Mouse (Mus musculus) lung, embryonic 14.5 days (tissue): ENCODE measurements around the gene Trmt1. TPM values are rescaled to one million over a fixed set of nuclear protein-coding genes. Genes with fewer than 3 reads are reported as not detected.

ENCODE experiments used
- ATAC-seq: fragments of 200-750 bp; cut with Nextera tagmentation; 2 replicates; pipeline ENCODE4 v1.8.0; 2017; ENCODE audit warnings: mild to moderate bottlenecking, moderate TSS enrichment, moderate library complexity; ENCODE audit not compliant: insufficient read depth
- DNase-seq: peaks from one replicate; pipeline ENCODE4 v3.0.0-alpha.2; 2015
- H3K27ac ChIP-seq: fragments of 300-500 bp; sonication (generic); 2 replicates; pipeline ENCODE4 v1.5.1; 2014; ENCODE audit warnings: low read depth, mild to moderate bottlenecking, moderate library complexity
- H3K27me3 ChIP-seq: fragments of 300-500 bp; sonication (generic); 2 replicates; pipeline ENCODE4 v1.6.1; 2014; ENCODE audit warnings: low read length, control low read depth; ENCODE audit not compliant: insufficient read depth
- H3K36me3 ChIP-seq: fragments of 300-500 bp; sonication (generic); 2 replicates; pipeline ENCODE4 v1.6.1; 2014; ENCODE audit warnings: control low read depth; ENCODE audit not compliant: insufficient read depth
- H3K4me1 ChIP-seq: fragments of 300-500 bp; sonication (generic); 2 replicates; pipeline ENCODE4 v1.6.1; 2014; ENCODE audit warnings: antibody characterized with exemption, control low read depth; ENCODE audit not compliant: insufficient read depth
- H3K4me2 ChIP-seq: fragments of 300-500 bp; sonication (generic); 2 replicates; pipeline ENCODE4 v1.6.1; 2014; ENCODE audit warnings: mild to moderate bottlenecking
- H3K4me3 ChIP-seq: fragments of 300-500 bp; sonication (generic); 2 replicates; pipeline ENCODE4 v1.5.1; 2014; ENCODE audit warnings: low read depth, low read length
- H3K9ac ChIP-seq: fragments of 300-500 bp; sonication (generic); 2 replicates; pipeline ENCODE4 v1.6.1; 2014
- H3K9me3 ChIP-seq: fragments of 300-500 bp; sonication (generic); 2 replicates; pipeline ENCODE4 v1.6.1; 2016; ENCODE audit warnings: low read depth, low read length, control low read depth
- CTCF ChIP-seq: IDR thresholded peaks from 2 replicates; pipeline ENCODE4 v1.5.1; 2016; ENCODE audit warnings: antibody characterized with exemption, low read depth
- WGBS: fragments of 180-500 bp; shearing (Covaris S2); extraction: QIAGEN DNeasy Blood & Tissue Kit; methylation state at CpG from one replicate; pipeline ENCODE4 v1.1.7; 2014; 5-methylcytosine and 5-hydroxymethylcytosine counted together
- polyA plus RNA-seq: library from polyadenylated mRNA; unstranded; fragments of >200 nt; fragmentation: Nextera tagmentation; extraction: Ambion mirVana; gene quantifications from 2 replicates; pipeline ENCODE4 v1.2.1, GENCODE M21; 2014

The Trmt1 gene
- polyA plus RNA-seq, 1 experiment from 2014 or later, result 68.6 TPM

GRCm38 (mm10) chr8:84681476-84681875, 4.6 kb upstream of the Trmt1 start:
- WGBS, result 81% methylated on average over 2 of the region's 2 CpGs
- ATAC-seq (no peak), DNase-seq (no peak)
- H3K4me3 ChIP-seq, result no peak overlapping the region
- no peak for TF ChIP-seq CTCF
- no peak overlapping the region for H3K27ac ChIP-seq
- H3K36me3 ChIP-seq, result peaks cover 35% of the 10 kb centered on the region
- H3K27me3 ChIP-seq, result no peaks in the 10 kb centered on the region
- no peak overlapping the region for H3K9ac ChIP-seq
- no peaks in the 10 kb centered on the region for H3K9me3 ChIP-seq
- no peak overlapping the region for H3K4me2 ChIP-seq
- peaks cover 8% of the 10 kb centered on the region for H3K4me1 ChIP-seq

GRCm38 (mm10) chr8:84682257-84682656, 3.9 kb upstream of the Trmt1 start:
- Histone ChIP-seq H3K27ac (no peak overlapping the region), H3K36me3 (peaks cover 33% of the 10 kb centered on the region), H3K4me3 (no peak overlapping the region), H3K9ac (no peak overlapping the region), H3K4me1 (peaks cover 8% of the 10 kb centered on the region), H3K4me2 (no peak overlapping the region), H3K27me3 (no peaks in the 10 kb centered on the region), H3K9me3 (no peaks in the 10 kb centered on the region)
- no peak for DNase-seq
- no peak for TF ChIP-seq CTCF
- no peak for ATAC-seq
- whole genome bisulfite sequencing, result 81% methylated on average over 2 of the region's 2 CpGs

DNA sequence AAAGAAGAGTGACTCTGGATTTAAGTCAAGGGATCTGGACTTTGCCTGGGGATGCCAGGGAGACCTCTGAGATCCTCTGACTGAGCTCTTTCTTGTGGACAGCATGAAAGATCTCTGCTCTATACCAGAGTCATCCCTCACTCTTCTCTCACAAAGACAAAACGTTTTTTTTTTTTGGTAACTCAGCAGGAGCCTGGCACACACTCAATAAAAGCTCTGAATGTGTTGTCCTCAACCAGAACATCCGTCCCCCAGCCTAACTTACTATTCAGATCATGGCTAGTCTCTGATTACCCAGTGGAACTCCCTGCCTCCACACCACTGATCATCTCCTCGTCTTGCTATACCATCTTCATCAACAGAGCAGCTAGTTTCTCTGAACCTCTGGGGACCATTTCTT, 1.6 kb upstream of the Trmt1 start:
- Histone ChIP-seq H3K4me1 (peaks cover 11% of the 10 kb centered on the region), H3K4me3 (no peak overlapping the region), H3K9me3 (no peaks in the 10 kb centered on the region), H3K27ac (no peak overlapping the region), H3K27me3 (no peaks in the 10 kb centered on the region), H3K9ac (no peak overlapping the region), H3K36me3 (peaks cover 33% of the 10 kb centered on the region), H3K4me2 (no peak overlapping the region)
- DNase-seq, result no peak
- no peak for ATAC-seq
- WGBS, result 60% methylated on average over 3 of the region's 3 CpGs
- TF ChIP-seq CTCF, result no peak

DNA sequence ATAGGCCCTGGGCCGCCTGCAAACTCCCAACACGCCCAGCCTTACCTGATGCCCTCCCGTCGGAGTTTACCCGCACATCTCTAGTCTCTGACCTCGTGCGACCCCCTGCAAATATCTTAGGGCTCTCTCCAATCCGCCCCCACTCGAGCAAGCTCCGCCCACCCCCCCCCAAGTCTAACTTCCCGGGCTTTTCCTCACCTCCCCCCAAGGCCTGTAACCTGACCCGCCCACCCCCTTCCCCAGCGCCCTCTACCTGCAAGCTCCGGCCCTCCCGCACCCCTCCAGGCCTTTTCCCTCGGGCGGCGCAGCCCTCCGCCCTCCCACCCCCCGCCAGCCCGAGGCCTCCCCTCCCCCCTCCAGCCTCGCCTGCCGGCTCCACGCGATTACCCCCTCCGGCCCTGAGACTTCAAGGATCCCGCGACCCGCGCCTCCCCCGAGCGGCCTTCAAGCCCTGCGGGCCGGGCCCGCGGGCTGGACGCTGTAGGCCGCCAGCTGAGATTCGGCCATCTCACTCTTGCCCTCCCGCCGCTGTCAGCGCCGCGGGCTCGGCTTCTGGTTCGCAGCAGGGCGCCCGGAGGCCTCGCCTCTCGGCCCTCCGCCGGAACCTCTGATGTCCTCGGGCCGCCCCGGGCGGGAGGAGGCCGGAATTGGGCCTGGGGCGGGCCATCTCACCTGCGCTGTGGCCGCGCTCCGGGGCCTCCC, 1.0 kb downstream of the Trmt1 start:
- Histone ChIP-seq H3K4me3 (peak overlapping the region; percentile 100), H3K4me1 (peaks cover 11% of the 10 kb centered on the region), H3K9ac (peak overlapping the region; percentile 99), H3K27me3 (no peaks in the 10 kb centered on the region), H3K36me3 (peaks cover 28% of the 10 kb centered on the region), H3K27ac (peak overlapping the region; percentile 96), H3K9me3 (no peaks in the 10 kb centered on the region), H3K4me2 (peak overlapping the region; percentile 93)
- under 1% methylated on average over 62 of the region's 62 CpGs for WGBS
- peak; percentile 59 for DNase-seq
- TF ChIP-seq CTCF, result no peak; the same call in 1 of the 2 replicates
- ATAC-seq, result peak; percentile 51

GRCm38 (mm10) chr8:84687705-84688100, 1.6 kb downstream of the Trmt1 start, which contains the start of gene Nacc1:
Gene Nacc1 (minus strand): TSS chr8:84687862.
- TF ChIP-seq CTCF, result 0 out of 2 replicates have a peak, but pooled peaks have one; percentile 12
- WGBS, result under 1% methylated on average over 24 of the region's 37 CpGs
- Histone ChIP-seq H3K4me1 (peaks cover 11% of the 10 kb centered on the region), H3K4me2 (peak within 1 kb of the TSS; percentile 93), H3K9me3 (no peaks in the 10 kb centered on the region), H3K27me3 (no peaks in the 10 kb centered on the region), H3K36me3 (peaks cover 28% of the 10 kb centered on the region), H3K9ac (peak within 1 kb of the TSS; percentile 99), H3K4me3 (peak within 1 kb of the TSS; percentile 100), H3K27ac (peak within 1 kb of the TSS; percentile 96)
- DNase-seq (peak; percentile 96), ATAC-seq (peak; percentile 82)

GRCm38 (mm10) chr8:84689091-84689915, 3.2 kb downstream of the Trmt1 start:
- H3K27ac ChIP-seq, result peak overlapping the region; percentile 78; the same call in 1 of the 2 replicates
- ATAC-seq, result peak; percentile 83
- peak; percentile 95 for DNase-seq
- peaks cover 37% of the 10 kb centered on the region for H3K36me3 ChIP-seq
- H3K4me2 ChIP-seq, result peak overlapping the region; percentile 93
- under 1% methylated on average over 47 of the region's 47 CpGs for WGBS
- H3K27me3 ChIP-seq, result no peaks in the 10 kb centered on the region
- peak overlapping the region; percentile 75 for H3K9ac ChIP-seq
- peak; percentile 29; the same call in 1 of the 2 replicates for TF ChIP-seq CTCF
- H3K9me3 ChIP-seq, result no peaks in the 10 kb centered on the region
- peak overlapping the region; percentile 89 for H3K4me3 ChIP-seq
- peaks cover 11% of the 10 kb centered on the region for H3K4me1 ChIP-seq

DNA sequence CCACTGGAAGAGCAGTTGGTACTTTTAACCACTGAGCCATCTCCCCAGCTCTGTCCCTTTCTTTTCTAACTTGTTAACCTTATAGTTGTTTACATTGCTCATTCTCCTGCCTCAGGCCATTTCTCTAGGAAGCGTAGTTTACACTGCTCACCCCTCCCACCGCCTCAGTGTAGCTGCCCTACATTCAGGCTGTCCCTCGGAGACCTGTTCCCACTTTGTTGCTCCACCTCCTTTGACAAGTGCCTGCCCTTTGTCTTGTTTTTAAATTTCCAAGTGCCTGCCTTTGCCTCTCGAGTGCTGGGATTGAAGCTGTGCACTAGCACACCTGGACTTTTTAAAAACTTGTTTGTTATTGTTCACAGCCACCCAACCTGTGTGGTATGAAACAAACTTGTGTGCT, 7.2 kb downstream of the Trmt1 start:
- no peak for TF ChIP-seq CTCF

More for the DNA sequence above, 7.2 kb downstream of the Trmt1 start:
- Histone ChIP-seq H3K9me3 (no peaks in the 10 kb centered on the region), H3K4me1 (peaks cover 3% of the 10 kb centered on the region; the same call in 1 of the 2 replicates), H3K27ac (no peak overlapping the region), H3K4me2 (no peak overlapping the region), H3K36me3 (peaks cover 55% of the 10 kb centered on the region), H3K27me3 (no peaks in the 10 kb centered on the region), H3K9ac (no peak overlapping the region), H3K4me3 (no peak overlapping the region)
- no peak for ATAC-seq
- no peak for DNase-seq
- WGBS, result 44% methylated on average over 4 of the region's 4 CpGs
